Mouse (Mus musculus) fat pad, adult 2 months (tissue): ENCODE data around the gene Alyref2.

ENCODE experiments used
- DNase-seq: peaks from one replicate; pipeline ENCODE4 v3.0.0-alpha.2; 2011; ENCODE audit warnings: low read depth, low spot score; ENCODE audit errors: extremely low read depth

Alyref2 gene

DNA sequence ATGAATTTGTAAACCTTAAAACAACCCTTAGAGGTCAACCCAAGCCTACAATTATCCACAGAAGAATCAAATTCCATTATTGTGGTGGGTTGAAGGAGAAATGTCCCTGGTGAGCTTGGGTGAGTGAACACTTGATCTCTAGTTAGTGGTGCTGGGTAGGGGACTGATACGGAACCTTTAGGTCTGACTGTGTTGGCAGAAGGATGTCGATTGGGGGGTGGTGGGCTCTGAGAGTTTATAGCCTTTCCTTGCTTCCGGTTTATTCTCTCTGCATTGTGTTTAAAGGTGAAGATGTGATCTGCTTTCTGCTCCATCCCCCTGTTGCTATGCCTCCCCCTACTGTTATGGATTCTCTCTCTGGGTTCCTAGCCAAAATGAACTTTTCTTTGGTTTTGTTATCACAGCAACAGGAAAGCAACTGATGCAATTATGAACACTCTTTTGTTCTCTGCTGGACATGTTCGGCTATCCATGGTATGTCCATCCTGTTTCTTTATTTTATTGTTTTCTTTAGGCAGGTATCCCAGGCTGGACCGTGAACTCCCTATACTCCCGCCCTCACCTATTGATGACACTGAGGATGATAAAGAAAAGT is 2.2 kb upstream of the Alyref2 start:
- DNase-seq, result no peak

GRCm38 (mm10) chr1:171501636-171502080 is 1.6 kb upstream of the Alyref2 start:
- no peak for DNase-seq

DNA sequence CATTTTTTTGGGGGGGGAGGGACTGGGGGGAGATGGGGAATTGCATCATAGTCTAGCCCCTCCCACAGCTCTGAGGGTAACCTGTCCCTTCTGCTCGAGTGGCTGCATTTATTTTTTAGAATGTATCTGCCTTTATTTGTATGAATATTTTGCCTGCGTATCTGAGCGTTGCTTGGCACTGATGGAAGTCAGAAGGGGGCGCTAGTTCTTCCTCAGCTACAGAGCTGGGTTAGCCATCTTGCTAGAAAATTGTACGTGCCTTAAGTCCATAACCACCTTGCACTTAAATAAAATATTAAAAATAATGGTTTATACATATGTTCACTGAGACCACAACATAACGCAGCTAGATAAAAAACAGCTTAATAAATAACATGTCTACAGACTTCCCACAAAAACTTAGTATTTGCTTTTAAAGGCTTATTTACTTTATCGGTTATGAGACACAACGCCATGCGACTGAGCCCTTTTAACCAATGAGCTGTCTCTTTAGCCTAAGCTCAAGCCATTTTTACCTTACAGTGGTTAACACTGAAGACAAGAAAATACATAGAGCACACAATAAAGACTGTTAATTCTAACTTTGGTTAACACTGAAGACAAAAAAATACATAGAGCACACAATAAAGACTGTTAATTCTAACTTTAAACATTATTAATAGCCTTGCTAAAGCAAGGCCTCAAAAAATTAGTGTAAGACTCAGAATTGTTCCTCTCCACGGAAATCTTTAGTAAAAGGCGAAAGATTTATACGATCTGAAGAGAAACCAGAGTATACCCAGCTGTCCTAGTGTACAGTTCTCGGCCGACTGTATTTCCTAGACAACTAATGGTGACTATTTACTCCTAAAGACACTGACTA is 659 bp upstream of the Alyref2 start:
- no peak for DNase-seq

- DNase-seq, result no peak
Measured at GRCm38 (mm10) chr1:171503592-171504291, 464 bp downstream of the Alyref2 start.

GRCm38 (mm10) chr1:171504586-171504985 is 1.3 kb downstream of the Alyref2 start:
- no peak for DNase-seq

DNA sequence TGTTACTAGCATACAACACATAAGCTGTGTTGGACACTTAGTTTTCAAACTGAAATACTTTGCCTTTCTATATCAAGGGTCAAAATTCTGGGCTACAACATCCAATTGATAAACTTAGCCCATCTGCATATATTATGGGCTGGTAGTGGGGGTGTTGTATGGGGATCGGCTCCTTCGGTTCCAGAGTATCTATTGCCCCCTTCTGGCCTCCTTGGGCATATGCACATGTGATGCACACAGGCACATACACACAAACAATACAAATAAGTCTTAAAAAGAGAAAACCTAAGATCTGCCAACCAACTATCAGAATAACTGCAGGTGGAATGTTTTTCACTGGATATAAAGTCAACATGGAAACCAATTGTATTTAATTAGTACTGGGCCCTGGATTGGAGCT is 10.0 kb downstream of the Alyref2 start:
- no peak for DNase-seq

DNA sequence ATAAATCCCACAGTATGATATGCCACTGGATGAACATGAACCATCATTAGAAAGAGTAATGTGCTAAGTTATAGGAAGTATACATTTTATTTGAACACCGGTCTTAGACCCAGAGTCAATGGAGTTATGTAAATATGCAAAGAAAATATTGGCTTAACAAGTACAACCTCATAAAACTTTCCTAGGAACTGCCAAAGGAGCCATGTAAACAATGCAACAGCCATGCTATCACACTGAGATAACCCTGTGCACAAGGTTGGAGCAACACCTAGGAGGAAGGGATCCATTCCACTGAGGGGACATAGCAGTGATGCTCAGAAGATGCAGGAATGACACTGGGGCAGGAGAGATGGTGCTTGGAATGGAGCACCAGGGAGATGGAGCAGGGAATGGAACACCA is 10.5 kb downstream of the Alyref2 start:
- no peak for DNase-seq

GRCm38 (mm10) chr1:171515039-171515438 is 11.8 kb downstream of the Alyref2 start:
- DNase-seq, result no peak

DNA sequence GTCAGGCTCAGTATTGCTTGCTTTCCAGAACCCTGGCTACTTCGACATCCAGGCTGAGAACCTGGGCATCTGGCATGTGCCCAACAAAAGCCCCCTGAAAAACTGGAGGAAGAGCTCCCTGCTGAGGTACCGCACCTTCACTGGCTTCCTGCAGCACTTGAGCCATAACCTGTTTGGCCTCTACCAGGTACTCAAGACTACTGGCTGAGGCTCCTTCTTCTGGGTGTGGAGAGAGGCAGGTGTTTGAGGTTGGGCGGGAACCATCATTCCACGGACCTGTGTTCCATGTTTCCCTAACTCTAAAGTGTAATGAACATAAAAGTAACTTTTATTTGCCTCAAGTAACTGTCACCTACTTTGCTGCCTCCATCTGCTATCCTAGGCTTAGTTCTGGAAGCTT is 12.3 kb downstream of the Alyref2 start:
- no peak for DNase-seq

DNA sequence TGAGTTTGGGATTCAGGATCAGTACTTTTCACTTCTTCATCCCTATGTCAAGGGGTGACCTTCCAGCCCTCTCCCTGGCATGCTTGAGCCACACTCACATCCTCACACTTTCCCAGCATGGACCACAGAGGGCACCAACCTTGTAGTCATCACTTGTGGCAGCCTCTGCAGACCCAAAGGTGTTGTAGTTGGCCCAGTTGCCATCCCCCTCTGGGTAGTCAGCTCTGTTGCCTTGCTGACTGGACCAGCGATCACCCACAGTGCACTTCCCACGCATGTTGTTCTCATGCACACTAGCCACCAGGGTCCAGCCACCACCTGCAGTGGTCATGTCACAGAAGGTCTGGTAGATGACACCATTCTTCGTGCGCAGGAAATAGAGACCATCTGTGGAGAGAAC is 28.1 kb downstream of the Alyref2 start:
- no peak for DNase-seq

DNA sequence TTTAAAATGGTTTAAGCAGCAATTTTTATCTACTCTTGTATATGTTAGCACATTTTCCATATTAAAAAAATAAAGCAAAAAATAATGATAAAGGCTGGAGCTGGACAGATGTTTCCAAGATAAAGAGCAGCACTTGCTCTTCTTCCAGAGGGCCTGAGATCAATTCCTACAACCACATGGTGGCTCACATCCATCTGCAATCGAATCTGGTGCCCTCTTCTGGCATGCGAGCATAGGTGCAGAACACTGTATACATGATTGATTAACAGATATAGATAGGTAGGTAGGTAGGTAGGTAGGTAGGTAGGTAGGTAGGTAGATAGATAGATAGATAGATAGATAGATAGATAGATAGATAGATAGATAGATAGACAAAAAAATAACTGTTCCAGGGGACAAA is 29.6 kb downstream of the Alyref2 start:
- DNase-seq, result no peak

DNA sequence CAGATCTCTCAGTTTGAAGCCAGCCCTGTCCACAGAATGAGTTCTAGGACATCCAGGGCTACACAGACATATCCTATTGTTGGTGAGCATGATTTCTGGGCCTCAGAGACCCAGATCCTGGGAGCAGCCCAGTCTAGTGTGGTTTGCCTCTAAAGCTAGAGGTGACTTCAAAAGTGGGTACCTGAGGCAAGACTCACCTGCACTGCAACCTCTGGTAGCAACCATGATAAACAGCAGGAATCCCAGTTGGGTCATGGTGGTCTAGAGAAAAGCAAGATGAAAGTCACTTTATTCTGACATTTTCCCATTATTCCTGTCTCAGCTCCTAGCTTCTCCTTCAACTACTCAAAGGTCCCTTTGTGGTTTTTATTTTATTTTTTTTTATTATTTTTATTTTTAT is 31.3 kb downstream of the Alyref2 start:
- DNase-seq, result no peak

DNA sequence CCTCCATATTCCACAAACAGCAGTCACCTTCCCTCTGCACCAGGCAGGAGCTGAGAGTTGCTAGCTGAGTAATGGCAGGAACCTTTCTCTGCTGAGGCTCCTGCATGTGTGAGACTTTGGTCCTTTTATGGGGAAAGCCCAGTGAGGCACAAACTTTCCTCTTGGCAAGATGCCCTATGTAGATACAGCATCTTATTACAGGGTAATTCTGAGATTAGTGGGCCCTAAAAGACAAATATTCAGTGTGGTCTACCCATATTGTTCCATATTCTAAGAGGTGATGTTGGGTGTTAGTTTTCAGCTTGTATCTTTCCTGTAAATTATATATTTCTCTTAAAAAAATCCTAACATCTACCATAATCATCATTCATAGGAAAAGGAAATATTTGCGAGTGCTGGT is 31.9 kb downstream of the Alyref2 start, which contains the start of gene Itln1:
Itln1 (minus strand) TSS at position 101 of the 400 bp plus-strand sequence.
- DNase-seq, result no peak

GRCm38 (mm10) chr1:171540694-171541093 is 37.4 kb downstream of the Alyref2 start:
- DNase-seq, result no peak

- DNase-seq, result no peak
Measured at GRCm38 (mm10) chr1:171551326-171551725, 48.0 kb downstream of the Alyref2 start.

DNA sequence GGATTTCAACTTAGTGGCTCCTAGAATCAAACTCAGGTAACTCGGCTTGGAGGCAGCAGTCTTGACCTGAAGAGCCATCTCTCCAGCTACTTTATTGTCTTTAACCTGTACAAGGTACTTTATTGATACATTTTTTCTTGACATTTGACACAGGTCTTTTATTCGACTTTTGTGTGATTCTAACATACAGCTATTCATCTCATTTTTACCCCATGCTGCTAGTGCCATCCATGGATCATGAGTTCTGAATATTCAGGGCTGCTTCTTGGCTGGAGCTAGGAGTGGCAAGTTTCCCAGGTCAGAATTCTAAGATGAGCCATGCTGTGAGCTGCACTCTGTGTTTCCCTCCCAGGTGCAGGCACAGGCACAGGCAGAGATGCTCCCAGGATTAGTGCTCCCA is 49.0 kb downstream of the Alyref2 start:
- no peak for DNase-seq

- DNase-seq, result no peak
Measured at GRCm38 (mm10) chr1:171553359-171554341, 50.4 kb downstream of the Alyref2 start.
